Mouse (Mus musculus) CH12.LX (cell line): ENCODE results near the gene Emc6.

Experiments used
- CTCF ChIP-seq, 2 experiments: IDR thresholded peaks in 1 of 2; conservative IDR thresholded peaks in 1 of 2; 2 replicates each; pipeline ENCODE4 v1.5.1; 2011 to 2012; ENCODE audit warnings: low read depth in 2 of 2, low read length in 2 of 2, improper control_type of control experiment in 1 of 2, inconsistent platforms in 1 of 2, mild to moderate bottlenecking in 1 of 2, moderate library complexity in 1 of 2
- MAX ChIP-seq: IDR thresholded peaks from 2 replicates; pipeline ENCODE4 v1.6.1; 2011; ENCODE audit warnings: low read length, improper control_type of control experiment
- MXI1 ChIP-seq: IDR thresholded peaks from 2 replicates; pipeline ENCODE4 v1.6.1; 2011; ENCODE audit warnings: mild to moderate bottlenecking, low read depth, low read length, improper control_type of control experiment
- POLR2A ChIP-seq: IDR thresholded peaks from 2 replicates; pipeline ENCODE4 v1.6.1; 2011; ENCODE audit warnings: low read depth, mild to moderate bottlenecking, improper control_type of control experiment, low read length
- POLR2AphosphoS2 ChIP-seq: IDR thresholded peaks from 2 replicates; pipeline ENCODE4 v1.6.1; 2011; ENCODE audit warnings: low read depth, low read length, improper control_type of control experiment
- RAD21 ChIP-seq: IDR thresholded peaks from 2 replicates; pipeline ENCODE4 v1.6.1; 2011; ENCODE audit warnings: low read depth, mild to moderate bottlenecking, low read length, improper control_type of control experiment, moderate library complexity
- TBP ChIP-seq: conservative IDR thresholded peaks from 2 replicates; pipeline ENCODE4 v1.6.1; 2011; ENCODE audit warnings: low read depth, low read length, improper control_type of control experiment
- ZKSCAN1 ChIP-seq: IDR thresholded peaks from 2 replicates; pipeline ENCODE4 v1.6.1; 2012; ENCODE audit warnings: low read depth, inconsistent platforms, low read length, improper control_type of control experiment, borderline replicate concordance

GRCm38 (mm10) chr11:73177895-73178294 lies 1.1 kb upstream of the Emc6 start:
- TF ChIP-seq MXI1 (no peak), CTCF (conservative IDR thresholded peaks at IDR 0.05 in 1 of 2, IDR thresholded peaks at IDR 0.05 in 1 of 2; ENCODE audit: low read depth in 2 of 2, low read length in 2 of 2) (no peak), MAX (no peak), TBP (no peak), ZKSCAN1 (no peak), POLR2AphosphoS2 (no peak), RAD21 (no peak), POLR2A (no peak)
